Mouse (Mus musculus): ENCODE results near the gene Tenm2.

DNA sequence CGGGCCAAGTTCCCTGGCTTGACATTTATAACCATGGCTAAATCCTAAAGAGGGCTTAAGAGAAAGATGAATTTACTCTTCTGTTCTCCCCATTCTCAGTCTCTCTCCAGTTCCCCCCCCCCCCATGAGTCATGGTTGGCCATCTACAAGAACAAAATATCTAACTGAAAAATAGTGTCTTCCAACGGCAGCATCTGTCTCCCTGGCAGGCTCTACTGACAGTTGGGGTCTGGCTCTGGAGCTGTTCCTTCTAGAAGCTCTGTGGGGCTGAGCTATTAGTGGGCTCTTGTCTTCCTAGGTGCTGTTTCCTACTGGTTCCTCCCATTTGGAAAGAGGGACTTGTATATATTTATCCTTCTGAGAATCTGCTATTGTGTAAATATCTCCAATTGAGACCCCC lies 13.7 kb downstream of the Tenm2 start:
- TF ChIP-seq CTCF (conservative IDR thresholded peaks at IDR 0.05 in 1 of 2, IDR thresholded peaks at IDR 0.05 in 1 of 2; ENCODE audit: low read depth in 2 of 2, low read length in 2 of 2) (no peak), ZNF384 (IDR thresholded peaks at IDR 0.05; ENCODE audit: low read depth, low read length) (no peak), ZC3H11A (IDR thresholded peaks at IDR 0.05; ENCODE audit: low read depth, low read length) (no peak), EP300 (IDR thresholded peaks at IDR 0.05; ENCODE audit: low read length) (no peak), MAFK (IDR thresholded peaks at IDR 0.05; ENCODE audit: insufficient replicate concordance, low read length) (no peak), ZKSCAN1 (IDR thresholded peaks at IDR 0.05; ENCODE audit: borderline replicate concordance, low read depth, low read length) (no peak), SMC3 (IDR thresholded peaks at IDR 0.05; ENCODE audit: low read depth, low read length) (no peak), SIN3A (IDR thresholded peaks at IDR 0.05; ENCODE audit: low read length) (no peak), CHD1 (IDR thresholded peaks at IDR 0.05; ENCODE audit: low read depth, low read length) (no peak)
